10 mouse cellular contexts compared by ENCODE assay signal in the genomic region with DNA sequence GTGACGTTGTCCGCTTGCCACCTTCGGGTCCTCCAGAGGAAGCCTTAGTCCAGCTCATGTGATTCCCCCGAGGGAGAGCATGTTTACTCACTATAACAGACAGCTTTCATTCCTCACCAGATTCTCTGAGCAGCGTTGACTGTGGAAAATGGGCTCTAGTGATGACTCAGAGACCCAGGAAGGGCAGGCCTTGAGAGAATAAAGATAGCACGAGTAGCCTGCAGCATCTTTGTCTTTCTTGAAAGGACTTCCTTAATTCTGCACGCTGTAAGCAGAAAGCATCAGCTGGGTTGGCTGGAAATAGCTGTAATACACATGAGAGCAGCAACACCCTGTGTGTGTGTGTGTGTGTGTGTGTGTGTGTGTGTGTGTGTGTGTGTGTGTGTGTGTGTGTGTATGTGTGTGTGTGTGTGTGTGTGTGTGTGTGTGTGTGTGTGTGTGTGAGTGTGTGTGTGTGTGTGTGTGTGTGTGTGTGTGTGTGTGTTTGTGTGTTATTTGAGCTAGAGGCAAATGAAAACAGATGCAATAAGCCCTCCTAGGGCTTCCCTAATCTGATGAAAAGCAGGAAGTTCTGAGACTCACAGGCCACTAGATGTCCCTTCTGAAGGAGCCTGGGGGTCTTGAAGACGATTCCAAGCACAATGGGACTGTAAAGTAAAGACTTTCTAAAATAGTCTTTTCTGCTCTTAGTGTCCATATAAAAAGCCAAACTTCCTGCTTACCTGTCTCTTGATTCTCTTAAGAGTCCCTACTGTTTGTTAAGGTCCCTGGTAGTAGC. TPM values are rescaled to one million over a fixed set of nuclear protein-coding genes. Genes with fewer than 3 reads are reported as not detected.
DNase-seq lines count a peak whose midpoint lies in the region; ATAC-seq and TF ChIP-seq lines count a peak whose summit lies in the region.
"Had no signal": no experiment of that assay in that cellular context is flagged by ENCODE, and none has a peak within 500 bp of the region (broad histone marks: within the 10 kb centered on the region; RNA-seq: fewer than 3 reads in every experiment).

No protein-coding gene starts in this region.

- H3K4me3 ChIP-seq in gastrocnemius, adult 2 months, result no peak overlapping the region

- intact Hi-C loops in gastrocnemius, adult 2 months (cut with DNase I), result no loop called here
- intact Hi-C loops in gastrocnemius, postnatal 14 days (cut with DNase I; ENCODE audit: low total_unique reads), result no loop called here

- DNase-seq in gastrocnemius, adult 2 months, result no peak
- DNase-seq in gastrocnemius, postnatal 14 days, result no peak
- peak; percentile 21 for DNase-seq in ovary, adult 18-20 months (ENCODE audit: low spot score)
- no peak for DNase-seq in ovary, postnatal 36 days (ENCODE audit: low spot score)
- DNase-seq in brain, adult 2 months (ENCODE audit: low read depth, low spot score), result peak; percentile 63
- DNase-seq in T-cell, adult 2 months (ENCODE audit: low spot score), result no peak
- no peak for DNase-seq in cerebellum, postnatal 25 days
- DNase-seq: cerebellum, postnatal 36 days; thymus, postnatal 14 days had no signal

- H3K27ac ChIP-seq in gastrocnemius, adult 2 months, result peak overlapping the region; percentile 57

- ATAC-seq in neutrophil, adult 5-6 weeks (ENCODE audit: extremely low read depth, insufficient number of reproducible peaks, low FRiP score, poor library complexity, severe bottlenecking), result peak; percentile 74; the same call in 1 of the 2 replicates

- no peak for TF ChIP-seq CTCF in gastrocnemius, adult 2 months (IDR thresholded peaks at IDR 0.05)

RNA-seq across cellular contexts. Expression of a gene that starts 27.1 kb away (rescaled TPM):
- total RNA-seq in gastrocnemius, adult 2 months (2021), result 10 to 100 TPM; 22.9 to 29.6 TPM
- 10 to 100 TPM; 21.0 to 23.9 TPM for total RNA-seq in gastrocnemius, postnatal 14 days (2021)
- total RNA-seq in neutrophil, adult 5-6 weeks (2017), result 60.4 and 73.9 TPM in 2 replicates

Comparison
In these comparisons a context has a peak if more than half of its experiments do, and no peak if none do; other contexts are left out.
1. DNase-seq: peak in ovary, adult 18-20 months (single experiment) and brain, adult 2 months (single experiment); none in gastrocnemius, adult 2 months (single experiment), gastrocnemius, postnatal 14 days (single experiment), ovary, postnatal 36 days (single experiment), T-cell, adult 2 months (single experiment) and cerebellum, postnatal 25 days (0 of 2).